Mouse (Mus musculus) CD4-positive helper T cell, adult 2 months (primary cell): ENCODE results near the gene Clec2i.

ENCODE experiments used
- DNase-seq: peaks from one replicate; pipeline ENCODE4 v3.0.0-alpha.2; 2012; ENCODE audit warnings: low read depth, missing footprints, low spot score

Gene Clec2i

GRCm38 (mm10) chr6:128887091-128887790 is at the start of gene Clec2i:
Clec2i (plus strand) TSS chr6:128887588.
- peak; percentile 93 for DNase-seq

GRCm38 (mm10) chr6:128838342-128839265 is 48.8 kb upstream of the Clec2i start:
- DNase-seq = peak; percentile 93

GRCm38 (mm10) chr6:128839266-128839771 is 48.1 kb upstream of the Clec2i start:
- DNase-seq = peak; percentile 91

GRCm38 (mm10) chr6:128839921-128840320 is 47.5 kb upstream of the Clec2i start:
- DNase-seq = no peak

GRCm38 (mm10) chr6:128840669-128841068 is 46.7 kb upstream of the Clec2i start:
- peak; percentile 25 for DNase-seq

GRCm38 (mm10) chr6:128841327-128842089 is 45.9 kb upstream of the Clec2i start:
- peak; percentile 36 for DNase-seq

- no peak for DNase-seq
Measured at GRCm38 (mm10) chr6:128842356-128842944, 44.9 kb upstream of the Clec2i start.

GRCm38 (mm10) chr6:128842945-128843478 is 44.4 kb upstream of the Clec2i start:
- DNase-seq = peak; percentile 97

- peak; percentile 81 for DNase-seq
Measured at GRCm38 (mm10) chr6:128843479-128843992, 43.9 kb upstream of the Clec2i start.

GRCm38 (mm10) chr6:128844131-128844530 is 43.3 kb upstream of the Clec2i start:
- DNase-seq = peak; percentile 36

- no peak for DNase-seq
Measured at GRCm38 (mm10) chr6:128844586-128845080, 42.8 kb upstream of the Clec2i start.

- peak; percentile 84 for DNase-seq
Measured at GRCm38 (mm10) chr6:128845319-128845979, 41.9 kb upstream of the Clec2i start.

GRCm38 (mm10) chr6:128845998-128846542 is 41.3 kb upstream of the Clec2i start:
- DNase-seq = no peak

- no peak for DNase-seq
Measured at GRCm38 (mm10) chr6:128847401-128847800, 40.0 kb upstream of the Clec2i start.

GRCm38 (mm10) chr6:128849902-128850301 is 37.5 kb upstream of the Clec2i start:
- DNase-seq = peak; percentile 64

- DNase-seq = no peak
Measured at GRCm38 (mm10) chr6:128850671-128851070, 36.7 kb upstream of the Clec2i start.

- DNase-seq = no peak
Measured at GRCm38 (mm10) chr6:128851151-128851550, 36.2 kb upstream of the Clec2i start.

- peak; percentile 31 for DNase-seq
Measured at GRCm38 (mm10) chr6:128852766-128853165, 34.6 kb upstream of the Clec2i start.

- DNase-seq = peak; percentile 69
Measured at GRCm38 (mm10) chr6:128854024-128854820, 33.2 kb upstream of the Clec2i start.
